Mouse (Mus musculus) midbrain, embryonic 15.5 days (tissue): ENCODE results near the gene P4ha1. TPM values are rescaled to one million over a fixed set of nuclear protein-coding genes. Genes with fewer than 3 reads are reported as not detected.
"Not testable (repeated sequence)": the region's sequence is repeated elsewhere in the genome, so short reads cannot be mapped to it uniquely, and the experiment has no call there.

ENCODE experiments used
- ATAC-seq: fragments of 200-750 bp; cut with Nextera tagmentation; replicated peaks from 2 replicates; pipeline ENCODE4 v1.8.0; 2017; ENCODE audit warnings: moderate TSS enrichment
- H3K27ac ChIP-seq: fragments of 300-500 bp; sonication (generic); 2 replicates; pipeline ENCODE4 v1.5.1; 2015; ENCODE audit warnings: mild to moderate bottlenecking, inconsistent platforms
- H3K27me3 ChIP-seq: fragments of 300-500 bp; sonication (generic); replicated peaks from 2 replicates; pipeline ENCODE4 v1.6.1; 2015; ENCODE audit warnings: inconsistent platforms
- H3K36me3 ChIP-seq: fragments of 300-500 bp; sonication (generic); replicated peaks from 2 replicates; pipeline ENCODE4 v1.6.1; 2015; ENCODE audit warnings: inconsistent platforms
- H3K4me1 ChIP-seq: fragments of 300-500 bp; sonication (generic); 2 replicates; pipeline ENCODE4 v1.6.1; 2015; ENCODE audit warnings: inconsistent platforms
- H3K4me2 ChIP-seq: fragments of 300-500 bp; sonication (generic); 2 replicates; pipeline ENCODE4 v1.6.1; 2015; ENCODE audit warnings: inconsistent platforms, mild to moderate bottlenecking, moderate library complexity
- H3K4me3 ChIP-seq: fragments of 300-500 bp; sonication (generic); 2 replicates; pipeline ENCODE4 v1.5.1; 2015; ENCODE audit warnings: mild to moderate bottlenecking, inconsistent platforms
- H3K9ac ChIP-seq: fragments of 300-500 bp; sonication (generic); 2 replicates; pipeline ENCODE4 v1.6.1; 2015; ENCODE audit warnings: mild to moderate bottlenecking, inconsistent platforms
- H3K9me3 ChIP-seq: fragments of 300-500 bp; sonication (generic); 2 replicates; pipeline ENCODE4 v1.6.1; 2016; ENCODE audit warnings: inconsistent platforms
- WGBS: fragments of 180-500 bp; shearing (Covaris S2); methylation state at CpG from one replicate; pipeline ENCODE4 v1.1.7; 2015; ENCODE audit warnings: mixed read lengths; 5-methylcytosine and 5-hydroxymethylcytosine counted together
- polyA plus RNA-seq: library from polyadenylated mRNA; unstranded; fragments of >200 nt; fragmentation: Nextera tagmentation; extraction: Ambion mirVana; gene quantifications from 2 replicates; pipeline ENCODE4 v1.2.1, GENCODE M21; 2015

The P4ha1 gene
- polyA plus RNA-seq, 1 experiment from 2014 or later, result 26.0 TPM

DNA sequence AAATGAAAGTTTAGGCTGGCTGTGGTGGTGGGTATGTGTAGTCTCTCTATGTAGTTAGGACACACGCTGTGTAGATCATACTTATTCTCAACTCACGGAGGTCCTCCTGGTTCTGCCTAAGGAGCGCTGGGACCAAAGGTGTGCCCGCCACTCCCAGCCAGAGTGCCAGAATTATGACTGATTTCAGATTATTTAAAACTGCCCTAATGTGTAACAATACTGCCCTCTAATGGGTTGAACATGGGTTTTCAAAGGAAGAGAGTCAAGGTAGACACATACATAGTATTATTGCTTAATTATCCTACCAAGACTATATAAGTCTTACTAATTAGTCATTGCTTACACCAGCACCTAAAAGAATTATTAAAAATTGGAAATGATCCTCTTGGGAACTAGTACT lies 35.6 kb downstream of the P4ha1 start:
- no peaks in the 10 kb centered on the region for H3K4me1 ChIP-seq
- H3K4me2 ChIP-seq, result no peak overlapping the region
- H3K4me3 ChIP-seq, result no peak overlapping the region
- H3K27me3 ChIP-seq, result no peaks in the 10 kb centered on the region
- H3K36me3 ChIP-seq, result peaks cover 20% of the 10 kb centered on the region
- H3K27ac ChIP-seq, result no peak overlapping the region
- no peaks in the 10 kb centered on the region for H3K9me3 ChIP-seq
- H3K9ac ChIP-seq, result no peak overlapping the region
- WGBS, result 86% methylated on average over 4 of the region's 4 CpGs
- ATAC-seq, result no peak

DNA sequence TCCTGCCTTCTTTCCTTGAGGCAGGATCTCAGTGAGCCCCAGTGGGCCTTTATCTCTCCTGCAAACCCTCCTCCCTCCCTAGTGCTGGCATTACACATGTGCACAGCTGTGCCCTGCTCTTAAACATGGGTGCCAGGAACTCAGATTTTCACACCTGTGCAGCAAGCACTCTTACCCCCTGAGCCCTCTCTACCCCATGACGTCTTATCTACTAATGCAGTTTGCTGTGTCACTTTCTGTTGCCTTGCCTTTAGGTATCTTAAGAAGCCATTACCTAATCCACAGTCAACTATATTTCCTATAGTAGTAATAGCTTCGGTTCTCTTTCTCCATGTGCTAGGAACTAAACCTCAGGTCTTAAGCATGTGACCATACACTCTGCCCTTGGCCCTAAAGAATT lies 40.1 kb downstream of the P4ha1 start:
- no peak overlapping the region for H3K9ac ChIP-seq
- ATAC-seq, result no peak
- 98% methylated on average over 2 of the region's 2 CpGs for WGBS
- no peaks in the 10 kb centered on the region for H3K27me3 ChIP-seq
- H3K4me3 ChIP-seq, result no peak overlapping the region
- H3K36me3 ChIP-seq, result peaks cover 24% of the 10 kb centered on the region
- no peaks in the 10 kb centered on the region for H3K4me1 ChIP-seq
- no peaks in the 10 kb centered on the region for H3K9me3 ChIP-seq
- H3K4me2 ChIP-seq, result no peak overlapping the region
- no peak overlapping the region for H3K27ac ChIP-seq

- 94% methylated on average over 3 of the region's 3 CpGs for WGBS
- Histone ChIP-seq H3K4me2 (no peak overlapping the region), H3K4me3 (no peak overlapping the region), H3K27me3 (no peaks in the 10 kb centered on the region), H3K27ac (no peak overlapping the region), H3K36me3 (peaks cover 27% of the 10 kb centered on the region), H3K9ac (no peak overlapping the region), H3K4me1 (no peaks in the 10 kb centered on the region), H3K9me3 (no peaks in the 10 kb centered on the region)
- ATAC-seq, result no peak
Measured at GRCm38 (mm10) chr10:59364551-59364950, 41.5 kb downstream of the P4ha1 start.

DNA sequence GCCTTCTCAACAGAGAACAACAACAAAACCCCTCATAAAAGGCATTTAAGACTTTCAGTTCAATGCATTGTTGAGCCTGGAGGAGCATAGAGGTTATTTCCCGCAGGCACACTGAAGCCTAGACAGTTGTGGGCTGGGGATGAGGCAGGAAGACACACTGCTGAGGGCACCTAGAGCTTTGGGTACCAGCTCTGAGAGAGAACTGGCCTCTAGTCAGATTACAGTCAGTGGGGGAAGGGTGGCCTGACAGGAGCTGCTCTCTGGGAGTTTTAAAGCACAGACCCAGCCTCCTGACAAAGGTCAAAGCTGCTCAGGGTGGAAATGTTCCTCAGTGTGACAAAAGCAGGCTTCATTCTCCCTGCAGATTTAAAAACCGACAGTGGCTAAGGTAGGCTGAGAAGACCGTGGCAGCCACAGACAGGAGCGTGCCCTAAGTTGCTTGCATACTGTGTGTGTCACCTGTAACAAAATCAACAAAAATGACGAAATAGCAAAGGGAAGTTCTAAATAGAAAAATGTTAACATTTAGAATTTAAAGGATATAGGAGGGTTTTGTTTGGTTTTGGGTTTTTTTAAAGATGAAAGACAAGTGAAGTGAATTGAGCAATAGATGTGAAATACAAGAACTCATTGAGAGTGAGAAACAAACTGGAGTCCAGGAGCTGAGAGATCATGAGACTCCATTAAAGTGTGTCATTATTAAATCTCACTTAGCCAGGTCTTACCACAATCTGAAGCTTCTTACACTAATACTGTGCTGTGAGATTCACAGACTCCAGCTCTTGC lies 42.9 kb downstream of the P4ha1 start:
- Histone ChIP-seq H3K4me1 (no peaks in the 10 kb centered on the region), H3K4me3 (no peak overlapping the region), H3K27me3 (no peaks in the 10 kb centered on the region), H3K27ac (no peak overlapping the region), H3K9me3 (no peaks in the 10 kb centered on the region), H3K4me2 (no peak overlapping the region), H3K36me3 (peaks cover 33% of the 10 kb centered on the region), H3K9ac (no peak overlapping the region)
- ATAC-seq, result no peak
- 74% methylated on average over 5 of the region's 5 CpGs for WGBS

GRCm38 (mm10) chr10:59366746-59367145 lies 43.6 kb downstream of the P4ha1 start:
- H3K27me3 ChIP-seq, result no peaks in the 10 kb centered on the region
- no peaks in the 10 kb centered on the region for H3K4me1 ChIP-seq
- no peak for ATAC-seq
- H3K4me2 ChIP-seq, result no peak overlapping the region
- no peaks in the 10 kb centered on the region for H3K9me3 ChIP-seq
- 96% methylated on average over 4 of the region's 4 CpGs for WGBS
- no peak overlapping the region for H3K4me3 ChIP-seq
- H3K9ac ChIP-seq, result no peak overlapping the region
- no peak overlapping the region for H3K27ac ChIP-seq
- H3K36me3 ChIP-seq, result peaks cover 33% of the 10 kb centered on the region

DNA sequence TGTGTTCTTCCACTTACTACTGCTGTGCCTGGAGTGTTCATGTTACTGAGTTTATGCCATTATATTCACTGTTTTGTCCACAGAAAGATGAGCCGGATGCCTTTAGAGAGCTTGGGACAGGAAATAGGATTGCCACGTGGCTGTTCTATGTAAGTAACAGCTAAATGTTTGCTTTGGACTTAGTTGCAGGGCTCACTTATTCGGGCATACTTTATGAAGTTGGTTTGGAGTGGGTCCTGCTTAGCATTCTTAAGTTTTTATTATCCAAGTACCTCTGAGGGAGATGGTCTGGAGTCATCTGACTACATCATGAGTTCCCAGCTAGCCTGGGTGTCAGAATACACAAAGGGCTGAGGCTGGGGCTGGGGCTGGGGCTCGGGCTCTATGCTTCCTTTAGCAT lies 44.1 kb downstream of the P4ha1 start:
- Histone ChIP-seq H3K4me2 (no peak overlapping the region), H3K27me3 (no peaks in the 10 kb centered on the region), H3K27ac (no peak overlapping the region), H3K4me3 (no peak overlapping the region), H3K9me3 (no peaks in the 10 kb centered on the region), H3K4me1 (no peaks in the 10 kb centered on the region), H3K36me3 (peaks cover 31% of the 10 kb centered on the region), H3K9ac (no peak overlapping the region)
- WGBS, result 89% methylated on average over 4 of the region's 4 CpGs
- ATAC-seq, result no peak

DNA sequence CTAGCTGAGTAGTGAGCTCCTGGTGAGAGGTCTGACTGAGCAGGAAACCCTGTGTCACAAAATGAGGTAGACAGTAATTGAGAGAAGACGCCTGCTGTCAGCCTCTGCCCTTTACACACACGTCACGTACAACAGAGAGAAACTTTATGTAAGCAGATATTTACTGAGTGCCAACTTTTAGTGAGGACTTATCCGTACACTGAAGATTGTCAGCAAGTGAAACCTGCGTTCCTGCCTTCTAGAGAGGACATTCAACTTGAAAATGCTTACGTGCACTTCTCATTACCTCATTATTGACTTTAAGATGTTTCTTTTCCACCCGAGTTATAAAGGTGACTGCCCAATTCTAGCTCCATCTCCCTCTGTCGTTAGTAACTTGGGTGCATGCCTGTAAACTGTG lies 45.6 kb downstream of the P4ha1 start:
- no peaks in the 10 kb centered on the region for H3K9me3 ChIP-seq
- H3K4me3 ChIP-seq, result no peak overlapping the region
- H3K27me3 ChIP-seq, result no peaks in the 10 kb centered on the region
- H3K4me2 ChIP-seq, result no peak overlapping the region
- WGBS, result 89% methylated on average over 8 of the region's 8 CpGs
- H3K27ac ChIP-seq, result no peak overlapping the region
- no peak for ATAC-seq
- no peaks in the 10 kb centered on the region for H3K4me1 ChIP-seq
- H3K9ac ChIP-seq, result no peak overlapping the region
- H3K36me3 ChIP-seq, result peaks cover 21% of the 10 kb centered on the region

DNA sequence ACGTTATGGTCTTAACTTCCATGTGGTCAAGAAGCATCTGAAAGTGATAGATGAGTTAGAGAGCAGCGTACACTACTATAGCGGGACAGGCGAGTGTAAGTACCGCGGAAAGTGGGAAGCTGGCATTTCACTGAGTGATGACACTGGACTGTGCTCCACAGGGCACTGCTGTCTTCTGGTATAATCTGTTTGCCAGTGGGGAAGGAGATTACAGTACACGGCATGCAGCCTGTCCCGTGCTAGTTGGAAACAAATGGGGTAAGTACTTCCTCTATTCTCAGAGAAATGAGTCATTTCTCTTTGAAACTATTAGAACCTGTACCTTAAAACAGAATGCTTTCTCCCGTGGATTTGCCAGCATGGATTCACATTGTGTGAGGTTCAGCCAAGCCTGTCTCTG lies 46.3 kb downstream of the P4ha1 start:
- Histone ChIP-seq H3K36me3 (peaks cover 16% of the 10 kb centered on the region), H3K4me1 (no peaks in the 10 kb centered on the region), H3K4me2 (no peak overlapping the region), H3K9ac (no peak overlapping the region), H3K27me3 (no peaks in the 10 kb centered on the region), H3K9me3 (no peaks in the 10 kb centered on the region), H3K4me3 (no peak overlapping the region), H3K27ac (no peak overlapping the region)
- no peak for ATAC-seq
- WGBS, result 92% methylated on average over 9 of the region's 9 CpGs

GRCm38 (mm10) chr10:59377906-59378305 lies 54.8 kb downstream of the P4ha1 start:
- no peak overlapping the region for H3K4me2 ChIP-seq
- 93% methylated on average over 10 of the region's 10 CpGs for WGBS
- H3K4me3 ChIP-seq, result no peak overlapping the region
- ATAC-seq, result no peak
- H3K4me1 ChIP-seq, result no peaks in the 10 kb centered on the region
- H3K9me3 ChIP-seq, result no peaks in the 10 kb centered on the region
- H3K36me3 ChIP-seq, result peaks cover 3% of the 10 kb centered on the region; the same call in 1 of the 2 replicates
- no peak overlapping the region for H3K27ac ChIP-seq
- no peaks in the 10 kb centered on the region for H3K27me3 ChIP-seq
- H3K9ac ChIP-seq, result no peak overlapping the region

DNA sequence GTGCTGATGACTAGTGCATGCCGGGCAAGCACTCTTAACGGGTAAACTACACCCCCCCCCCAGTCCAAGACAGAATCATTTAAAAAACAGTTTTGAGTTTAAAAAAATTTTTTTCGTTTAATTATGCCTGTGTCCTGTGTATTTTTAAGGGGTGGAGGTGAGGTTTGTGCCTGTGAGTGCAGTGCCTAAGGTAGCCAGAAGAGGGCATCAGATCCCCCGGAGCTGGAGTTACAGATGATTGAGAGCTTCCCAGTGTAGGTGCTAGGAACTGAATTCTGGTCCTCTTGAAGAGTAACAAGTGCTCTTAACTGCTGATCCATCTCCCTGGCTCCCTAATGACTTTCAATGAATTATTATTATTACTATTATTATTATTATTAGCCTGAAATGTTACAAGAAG lies 55.6 kb downstream of the P4ha1 start:
- Histone ChIP-seq H3K4me2 (no peak overlapping the region), H3K27ac (no peak overlapping the region), H3K4me1 (no peaks in the 10 kb centered on the region), H3K9ac (no peak overlapping the region), H3K4me3 (no peak overlapping the region), H3K9me3 (no peaks in the 10 kb centered on the region), H3K36me3 (no peaks in the 10 kb centered on the region), H3K27me3 (no peaks in the 10 kb centered on the region)
- no peak for ATAC-seq
- WGBS, result 94% methylated on average over 4 of the region's 4 CpGs

DNA sequence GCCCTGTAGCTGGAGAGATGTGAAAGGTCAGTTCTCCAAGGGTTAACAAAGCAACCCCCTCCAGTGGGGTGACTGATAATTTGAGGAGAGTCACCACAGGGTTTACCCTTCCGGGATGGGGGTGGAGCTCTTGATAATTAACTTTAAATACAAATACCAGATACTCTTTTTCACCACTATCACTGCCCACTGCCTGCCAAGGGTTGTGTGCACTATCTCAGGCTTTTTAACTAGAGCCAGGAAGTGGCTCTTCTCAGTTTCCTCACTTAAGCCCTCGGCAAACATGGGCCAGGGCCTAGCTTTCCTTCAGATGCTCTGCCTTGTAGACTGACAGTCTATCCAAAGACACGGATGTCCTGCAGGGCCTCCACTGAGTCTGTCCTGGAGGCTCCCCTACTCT lies 56.8 kb downstream of the P4ha1 start:
- no peaks in the 10 kb centered on the region for H3K9me3 ChIP-seq
- no peaks in the 10 kb centered on the region for H3K36me3 ChIP-seq
- no peak overlapping the region for H3K4me3 ChIP-seq
- ATAC-seq, result no peak
- H3K9ac ChIP-seq, result no peak overlapping the region
- H3K4me1 ChIP-seq, result no peaks in the 10 kb centered on the region
- H3K4me2 ChIP-seq, result no peak overlapping the region
- no peaks in the 10 kb centered on the region for H3K27me3 ChIP-seq
- H3K27ac ChIP-seq, result no peak overlapping the region
- WGBS, result 66% methylated on average over 3 of the region's 3 CpGs

DNA sequence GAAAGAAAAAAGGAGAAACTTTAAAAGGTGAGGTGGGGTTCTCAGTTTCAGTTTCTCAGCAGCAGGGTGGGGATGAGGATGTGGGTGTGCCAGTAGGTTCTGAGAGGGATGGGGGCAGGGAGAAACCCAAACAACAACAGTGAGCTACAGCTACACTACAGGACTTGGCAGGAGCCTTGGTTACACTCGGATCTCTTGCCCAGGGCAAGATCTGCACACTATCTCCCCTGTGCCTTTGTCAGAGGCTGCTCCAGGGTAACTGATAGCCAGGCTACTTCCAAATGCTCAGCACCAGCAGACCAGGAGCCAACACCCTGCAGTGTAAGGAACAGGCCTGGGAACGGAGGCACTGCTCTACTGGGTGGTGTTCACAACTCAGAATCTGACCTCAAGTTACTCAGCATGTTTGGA lies 57.3 kb downstream of the P4ha1 start:
- no peak overlapping the region for H3K4me3 ChIP-seq
- no peak for ATAC-seq
- no peaks in the 10 kb centered on the region for H3K27me3 ChIP-seq
- no peaks in the 10 kb centered on the region for H3K36me3 ChIP-seq
- H3K4me2 ChIP-seq, result no peak overlapping the region
- H3K4me1 ChIP-seq, result no peaks in the 10 kb centered on the region
- H3K9me3 ChIP-seq, result no peaks in the 10 kb centered on the region
- H3K27ac ChIP-seq, result no peak overlapping the region
- no peak overlapping the region for H3K9ac ChIP-seq
- 76% methylated on average over 2 of the region's 2 CpGs for WGBS

DNA sequence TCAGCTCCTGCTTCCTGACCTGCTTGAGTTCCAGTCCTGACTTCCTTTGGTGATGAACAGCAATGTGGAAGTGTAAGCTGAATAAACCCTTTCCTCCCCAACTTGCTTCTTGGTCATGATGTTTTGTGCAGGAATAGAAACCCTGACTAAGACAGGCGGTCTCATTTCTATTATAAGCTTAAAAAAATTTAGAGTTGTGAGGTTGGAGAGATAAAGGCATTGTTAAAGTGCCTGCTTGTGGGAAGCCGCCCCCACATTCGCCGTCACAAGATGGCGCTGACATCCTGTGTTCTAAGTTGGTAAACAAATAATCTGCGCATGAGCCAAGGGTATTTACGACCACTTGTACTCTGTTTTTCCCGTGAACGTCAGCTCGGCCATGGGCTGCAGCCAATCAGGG lies 58.5 kb downstream of the P4ha1 start:
- H3K4me1 ChIP-seq, H3K27me3 ChIP-seq, H3K9me3 ChIP-seq, H3K9ac ChIP-seq, H3K36me3 ChIP-seq, ATAC-seq, H3K27ac ChIP-seq, H3K4me2 ChIP-seq, H3K4me3 ChIP-seq: not testable (repeated sequence)
- WGBS, result 86% methylated on average over 7 of the region's 10 CpGs
